Mouse (Mus musculus) megakaryocyte, embryonic 14.5 days (primary cell): ENCODE measurements around the gene Arntl.

ENCODE experiments used
- FLI1 ChIP-seq: IDR thresholded peaks from 2 replicates; pipeline ENCODE4 v1.6.1; 2012; ENCODE audit warnings: low read length, inconsistent platforms, mixed read lengths
- GATA1 ChIP-seq: IDR thresholded peaks from 3 replicates; pipeline ENCODE4 v1.6.1; 2012; ENCODE audit warnings: mixed read lengths, low read length, inconsistent platforms, borderline replicate concordance

GRCm38 (mm10) chr7:113294598-113294997, 87.3 kb downstream of the Arntl start:
- no peak for TF ChIP-seq GATA1
- no peak for TF ChIP-seq FLI1
